Mouse (Mus musculus): ENCODE results near the gene Dmbt1.

DNA sequence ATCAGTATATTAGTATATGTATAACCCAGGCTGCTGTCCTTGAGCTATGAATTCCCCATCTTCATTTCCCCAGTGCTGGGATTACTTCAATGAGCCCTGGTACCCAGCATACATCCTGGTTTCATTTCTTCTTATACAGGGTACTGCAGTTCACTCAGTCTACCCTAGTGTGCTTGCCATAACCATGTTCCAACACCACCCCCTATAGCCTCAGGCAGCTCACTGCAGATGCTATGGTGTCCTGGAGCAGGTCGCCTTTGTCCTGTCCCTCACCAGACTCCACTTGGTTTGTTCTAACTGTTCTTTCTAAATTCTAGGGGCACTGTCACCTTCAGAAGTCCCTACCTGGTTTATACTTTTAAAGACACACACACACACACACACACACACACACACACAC lies 10.8 kb downstream of the Dmbt1 start:
- no peak for TF ChIP-seq FLI1 (IDR thresholded peaks at IDR 0.05; ENCODE audit: low read length)
- TF ChIP-seq GATA1 (IDR thresholded peaks at IDR 0.05; ENCODE audit: borderline replicate concordance, low read length): no peak
